Mouse (Mus musculus) myocyte (in vitro differentiated cells): ENCODE measurements around the gene Pstpip1. TPM values are rescaled to one million over a fixed set of nuclear protein-coding genes. Genes with fewer than 3 reads are reported as not detected.

Source experiments
- H3K27me3 ChIP-seq: one replicate; pipeline ENCODE4 v1.6.1; 2011; ENCODE audit not compliant: control insufficient read depth, insufficient read depth, insufficient read length
- H3K36me3 ChIP-seq: one replicate; pipeline ENCODE4 v1.6.1; 2011; ENCODE audit not compliant: control insufficient read depth, insufficient read depth
- H3K4me2 ChIP-seq: one replicate; pipeline ENCODE4 v1.6.1; 2011; ENCODE audit warnings: low read depth, control low read depth
- H3K4me3 ChIP-seq: one replicate; pipeline ENCODE4 v1.5.1; 2011; ENCODE audit warnings: mild to moderate bottlenecking, control low read depth, moderate library complexity
- H3K79me2 ChIP-seq: one replicate; pipeline ENCODE4 v1.6.1; 2011; ENCODE audit not compliant: control insufficient read depth, insufficient read depth
- H3ac ChIP-seq: one replicate; pipeline ENCODE4 v1.6.1; 2011; ENCODE audit not compliant: control insufficient read depth, insufficient read length
- CEBPB ChIP-seq: IDR thresholded peaks from 2 replicates; pipeline ENCODE4 v1.6.1; 2011; ENCODE audit warnings: mild to moderate bottlenecking, moderate library complexity; ENCODE audit not compliant: poor library complexity, insufficient read depth, severe bottlenecking
- E2F4 ChIP-seq: IDR thresholded peaks from one replicate; pipeline ENCODE4 v1.6.1; 2011; ENCODE audit warnings: mild to moderate bottlenecking, control low read depth, moderate library complexity; ENCODE audit not compliant: insufficient read depth
- MAX ChIP-seq: IDR thresholded peaks from one replicate; pipeline ENCODE4 v1.6.1; 2011; ENCODE audit warnings: low read depth, mild to moderate bottlenecking, control low read depth
- MYOD1 ChIP-seq, 3 experiments: IDR thresholded peaks; one replicate each; pipeline ENCODE4 v1.6.1; 2011; ENCODE audit warnings: control low read depth in 2 of 3, low read depth in 2 of 3, mild to moderate bottlenecking in 2 of 3, moderate library complexity in 1 of 3; ENCODE audit not compliant: insufficient read length in 2 of 3, control insufficient read depth in 1 of 3
- MYOG ChIP-seq, 3 experiments: IDR thresholded peaks; one replicate each; pipeline ENCODE4 v1.6.1; 2011; ENCODE audit warnings: control low read depth in 2 of 3, low read depth in 2 of 3, mild to moderate bottlenecking in 2 of 3; ENCODE audit not compliant: insufficient read length in 2 of 3, control insufficient read depth in 1 of 3, insufficient read depth in 1 of 3
- POLR2A ChIP-seq: IDR thresholded peaks from one replicate; pipeline ENCODE4 v1.6.1; 2011; ENCODE audit warnings: low read depth, mild to moderate bottlenecking, control low read depth, moderate library complexity; ENCODE audit not compliant: insufficient read length
- POLR2AphosphoS2 ChIP-seq: IDR thresholded peaks from one replicate; pipeline ENCODE4 v1.6.1; 2011; ENCODE audit warnings: low read depth, control low read depth; ENCODE audit not compliant: insufficient read length
- REST ChIP-seq: IDR thresholded peaks from one replicate; pipeline ENCODE4 v1.6.1; 2011; ENCODE audit warnings: mild to moderate bottlenecking, control low read depth, moderate library complexity; ENCODE audit not compliant: insufficient read depth, insufficient read length
- SRF ChIP-seq: IDR thresholded peaks from one replicate; pipeline ENCODE4 v1.6.1; 2011; ENCODE audit warnings: low read depth; ENCODE audit not compliant: control insufficient read depth, insufficient read length
- TCF12 ChIP-seq: IDR thresholded peaks from one replicate; pipeline ENCODE4 v1.6.1; 2011; ENCODE audit warnings: mild to moderate bottlenecking, control low read depth; ENCODE audit not compliant: poor library complexity, insufficient read depth, severe bottlenecking
- TCF3 ChIP-seq: IDR thresholded peaks from one replicate; pipeline ENCODE4 v1.6.1; 2011; ENCODE audit warnings: low read depth, control low read depth; ENCODE audit not compliant: insufficient read length
- USF1 ChIP-seq: IDR thresholded peaks from one replicate; pipeline ENCODE4 v1.6.1; 2011; ENCODE audit warnings: low read depth, mild to moderate bottlenecking, control low read depth, moderate library complexity
- polyA plus RNA-seq: library from polyadenylated mRNA; unstranded; fragments of >200 nt; fragmentation: generic; extraction: Trizol; gene quantifications from one replicate; pipeline ENCODE4 v1.2.1, GENCODE M21; 2012; ENCODE audit warnings: missing spikeins

Pstpip1 gene
- polyA plus RNA-seq, 1 experiment, result 18.9 TPM

- H3ac ChIP-seq, result no peak overlapping the region
- H3K36me3 ChIP-seq, result no peaks in the 10 kb centered on the region
- no peaks in the 10 kb centered on the region for H3K27me3 ChIP-seq
- H3K4me2 ChIP-seq, result no peak overlapping the region
- H3K79me2 ChIP-seq, result no peaks in the 10 kb centered on the region
- TF ChIP-seq POLR2AphosphoS2 (no peak), POLR2A (no peak), MYOG (IDR thresholded peaks at IDR 0.05; ENCODE audit: control insufficient read depth in 1 of 3, insufficient read depth in 1 of 3, insufficient read length in 2 of 3, low read depth in 2 of 3) (no peak), TCF3 (no peak), USF1 (no peak), E2F4 (no peak), TCF12 (no peak), SRF (no peak), CEBPB (no peak), REST (no peak), MYOD1 (IDR thresholded peaks at IDR 0.05; ENCODE audit: control insufficient read depth in 1 of 3, insufficient read length in 2 of 3, low read depth in 2 of 3) (no peak), MAX (no peak)
- H3K4me3 ChIP-seq, result no peak overlapping the region
These were observed 76.4 kb downstream of the Pstpip1 start for GRCm38 (mm10) chr9:56166161-56166560.

GRCm38 (mm10) chr9:56167690-56168089 is 77.9 kb downstream of the Pstpip1 start:
- TF ChIP-seq E2F4, result no peak
- TF ChIP-seq SRF, result no peak
- no peak for TF ChIP-seq POLR2A
- TF ChIP-seq TCF3, result no peak
- no peak for TF ChIP-seq USF1
- no peak for TF ChIP-seq MYOG (IDR thresholded peaks at IDR 0.05; ENCODE audit: control insufficient read depth in 1 of 3, insufficient read depth in 1 of 3, insufficient read length in 2 of 3, low read depth in 2 of 3)
- no peaks in the 10 kb centered on the region for H3K36me3 ChIP-seq
- H3ac ChIP-seq, result no peak overlapping the region
- no peak overlapping the region for H3K4me3 ChIP-seq
- no peaks in the 10 kb centered on the region for H3K79me2 ChIP-seq
- H3K4me2 ChIP-seq, result no peak overlapping the region
- no peaks in the 10 kb centered on the region for H3K27me3 ChIP-seq

- H3K36me3 ChIP-seq, result no peaks in the 10 kb centered on the region
- no peaks in the 10 kb centered on the region for H3K27me3 ChIP-seq
- H3K4me2 ChIP-seq, result no peak overlapping the region
- H3ac ChIP-seq, result no peak overlapping the region
- no peak for TF ChIP-seq TCF3
- no peak for TF ChIP-seq MAX
- TF ChIP-seq MYOG (IDR thresholded peaks at IDR 0.05; ENCODE audit: control insufficient read depth in 1 of 3, insufficient read depth in 1 of 3, insufficient read length in 2 of 3, low read depth in 2 of 3), result no peak
- no peak for TF ChIP-seq REST
- TF ChIP-seq POLR2AphosphoS2, result no peak
- no peak for TF ChIP-seq CEBPB
- TF ChIP-seq MYOD1 (IDR thresholded peaks at IDR 0.05; ENCODE audit: control insufficient read depth in 1 of 3, insufficient read length in 2 of 3, low read depth in 2 of 3), result no peak
- TF ChIP-seq POLR2A, result no peak
- TF ChIP-seq E2F4, result no peak
- TF ChIP-seq SRF, result no peak
- no peak for TF ChIP-seq USF1
- no peak for TF ChIP-seq TCF12
- H3K4me3 ChIP-seq, result no peak overlapping the region
- H3K79me2 ChIP-seq, result no peaks in the 10 kb centered on the region
These were observed 85.6 kb downstream of the Pstpip1 start for GRCm38 (mm10) chr9:56175316-56175715.

GRCm38 (mm10) chr9:56177354-56177753 is 87.6 kb downstream of the Pstpip1 start:
- no peaks in the 10 kb centered on the region for H3K27me3 ChIP-seq

More at GRCm38 (mm10) chr9:56177354-56177753, 87.6 kb downstream of the Pstpip1 start:
- Histone ChIP-seq H3K4me3 (no peak overlapping the region), H3ac (no peak overlapping the region), H3K36me3 (no peaks in the 10 kb centered on the region), H3K79me2 (no peaks in the 10 kb centered on the region), H3K4me2 (no peak overlapping the region)
- no peak for TF ChIP-seq POLR2AphosphoS2
- no peak for TF ChIP-seq TCF12
- no peak for TF ChIP-seq CEBPB
- no peak for TF ChIP-seq MAX
- TF ChIP-seq USF1, result no peak
- TF ChIP-seq SRF, result no peak
- no peak for TF ChIP-seq REST
- no peak for TF ChIP-seq E2F4
- TF ChIP-seq POLR2A, result no peak
- no peak for TF ChIP-seq MYOD1 (IDR thresholded peaks at IDR 0.05; ENCODE audit: control insufficient read depth in 1 of 3, insufficient read length in 2 of 3, low read depth in 2 of 3)

Other genes with a start within 250 kb of the Pstpip1 start
- 1.5 TPM for gene Scaper, start 151.8 kb upstream of the Pstpip1 start, polyA plus RNA-seq
- gene 4930563M21Rik, start 79.4 kb upstream of the Pstpip1 start, polyA plus RNA-seq, result not detected
- gene Rcn2, start 48.1 kb upstream of the Pstpip1 start, polyA plus RNA-seq, result 36.8 TPM
- 135 TPM for gene Tspan3, start 75.5 kb downstream of the Pstpip1 start, polyA plus RNA-seq